Mouse (Mus musculus): Measurements from ENCODE around the gene Cfap99. TPM values are rescaled to one million over a fixed set of nuclear protein-coding genes. Genes with fewer than 3 reads are reported as not detected.

Cfap99 gene
- polyA plus RNA-seq (2015; fragmentation: Nextera tagmentation; extraction: Ambion mirVana) = not detected in 2 replicates

DNA sequence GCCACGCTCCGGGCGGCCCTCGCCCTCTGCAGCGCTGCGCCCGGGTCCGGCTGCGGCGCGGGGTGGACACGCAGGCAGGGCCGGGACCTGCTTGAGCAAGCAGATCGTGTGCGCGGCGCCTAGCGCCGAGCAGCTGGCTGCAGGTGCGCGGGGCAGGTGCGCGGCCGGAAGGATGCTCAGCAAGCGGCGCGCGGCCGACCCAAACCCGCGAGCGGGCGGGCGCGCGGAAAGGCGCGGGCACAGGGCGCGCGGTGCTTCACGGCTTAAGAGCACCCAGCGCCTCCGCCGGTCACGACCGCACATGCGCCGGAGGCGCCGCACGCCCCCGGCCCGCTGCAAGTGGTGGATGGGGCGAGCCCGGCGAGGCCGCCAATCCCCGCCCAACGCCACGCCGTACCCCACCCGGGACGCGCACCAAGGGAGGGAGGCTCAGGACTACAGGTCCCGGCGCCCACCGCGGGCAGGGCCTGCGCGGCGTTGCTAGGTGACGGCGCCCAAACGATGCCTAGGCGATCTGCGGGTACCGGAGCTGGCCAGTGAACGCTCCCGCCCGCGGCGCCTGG is at the start of gene Cfap99, which contains the start of gene Zfyve28:
TSS of gene Cfap99 (plus strand) at position 447 of the 563 bp plus-strand sequence.
TSS of gene Zfyve28 (minus strand) at position 296 of the 563 bp plus-strand sequence.
- Histone ChIP-seq H3K4me3 (replicated peaks) (peak within 1 kb of the TSS; percentile 58), H3K27ac (no peak within 1 kb of the TSS), H3K4me1 (replicated peaks) (peaks cover 22% of the 10 kb centered on the region), H3K9me3 (no peaks in the 10 kb centered on the region), H3K4me2 (replicated peaks) (peak within 1 kb of the TSS; percentile 99), H3K36me3 (no peaks in the 10 kb centered on the region), H3K9ac (peak within 1 kb of the TSS; percentile 26), H3K27me3 (replicated peaks) (peaks cover 46% of the 10 kb centered on the region)
- peak; percentile 94 for ATAC-seq
- under 1% methylated on average over 82 of the region's 83 CpGs for WGBS

DNA sequence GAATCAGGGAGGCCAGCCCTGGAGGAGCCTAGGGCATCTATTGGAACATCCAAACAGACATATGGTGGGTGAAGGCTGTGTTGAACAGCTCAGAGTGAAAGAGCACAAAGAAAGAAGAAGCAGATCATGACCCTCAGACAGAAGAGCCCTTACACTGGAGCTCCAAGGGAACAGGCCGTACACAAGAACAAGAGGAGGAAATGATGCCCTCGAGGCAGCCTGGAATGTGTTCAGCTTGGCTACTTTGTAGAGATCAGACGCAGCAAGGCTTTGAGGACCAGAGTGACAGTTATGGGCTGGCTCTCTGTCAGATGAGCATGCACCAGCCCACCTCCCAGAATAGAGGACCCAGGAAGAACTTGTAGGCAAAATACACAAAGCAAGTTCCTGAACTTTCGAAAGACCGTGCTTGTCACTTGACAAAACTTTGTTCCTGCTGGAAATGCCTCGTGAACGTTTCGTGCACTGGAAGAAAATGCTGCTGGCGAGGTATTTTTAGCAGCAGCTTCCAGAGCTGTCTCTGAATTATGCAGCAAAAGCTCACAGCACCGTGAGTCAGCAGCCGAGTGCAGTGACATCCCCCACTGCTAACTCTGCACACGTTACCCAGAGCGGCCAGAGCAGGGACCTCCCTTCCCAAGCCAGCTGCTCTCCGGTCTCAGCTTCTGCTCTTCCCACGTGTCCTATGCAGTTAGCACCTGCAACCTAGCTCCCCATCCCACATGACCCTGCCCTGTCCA is 46.0 kb upstream of the Cfap99 start:
- WGBS = 20% methylated on average over 15 of the region's 15 CpGs
- Histone ChIP-seq H3K36me3 (no peaks in the 10 kb centered on the region), H3K27me3 (replicated peaks) (no peaks in the 10 kb centered on the region), H3K4me3 (replicated peaks) (no peak overlapping the region), H3K9me3 (no peaks in the 10 kb centered on the region), H3K9ac (no peak overlapping the region), H3K27ac (no peak overlapping the region), H3K4me1 (replicated peaks) (no peaks in the 10 kb centered on the region; the same call in 1 of the 2 replicates), H3K4me2 (replicated peaks) (peak overlapping the region; percentile 19; the same call in 1 of the 2 replicates)
- ATAC-seq = peak; percentile 53; the same call in 1 of the 2 replicates

DNA sequence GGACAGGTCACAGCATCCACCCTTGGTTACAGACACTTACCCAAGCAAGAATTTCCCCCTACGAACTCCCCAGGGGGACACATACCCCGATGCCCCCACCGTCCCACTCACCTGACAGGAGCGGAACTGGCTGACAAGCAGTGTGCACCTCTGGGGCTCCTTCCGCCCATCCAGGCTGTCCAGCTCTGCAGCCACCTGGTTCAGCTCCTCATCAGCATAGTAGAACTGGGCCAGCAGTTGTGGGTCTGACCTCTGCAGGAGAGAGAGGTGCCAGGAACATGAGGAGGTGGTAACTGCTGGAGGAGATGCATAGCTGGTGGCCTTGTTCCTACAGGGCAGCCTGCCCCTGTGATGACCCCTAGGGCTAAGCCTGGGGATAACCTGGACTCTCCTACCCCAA is 45.3 kb upstream of the Cfap99 start:
- Histone ChIP-seq H3K4me2 (replicated peaks) (no peak overlapping the region), H3K27ac (no peak overlapping the region), H3K4me1 (replicated peaks) (no peaks in the 10 kb centered on the region; the same call in 1 of the 2 replicates), H3K36me3 (no peaks in the 10 kb centered on the region), H3K9ac (no peak overlapping the region), H3K27me3 (replicated peaks) (no peaks in the 10 kb centered on the region), H3K4me3 (replicated peaks) (no peak overlapping the region), H3K9me3 (no peaks in the 10 kb centered on the region)
- ATAC-seq = no peak
- 86% methylated on average over 5 of the region's 5 CpGs for WGBS

DNA sequence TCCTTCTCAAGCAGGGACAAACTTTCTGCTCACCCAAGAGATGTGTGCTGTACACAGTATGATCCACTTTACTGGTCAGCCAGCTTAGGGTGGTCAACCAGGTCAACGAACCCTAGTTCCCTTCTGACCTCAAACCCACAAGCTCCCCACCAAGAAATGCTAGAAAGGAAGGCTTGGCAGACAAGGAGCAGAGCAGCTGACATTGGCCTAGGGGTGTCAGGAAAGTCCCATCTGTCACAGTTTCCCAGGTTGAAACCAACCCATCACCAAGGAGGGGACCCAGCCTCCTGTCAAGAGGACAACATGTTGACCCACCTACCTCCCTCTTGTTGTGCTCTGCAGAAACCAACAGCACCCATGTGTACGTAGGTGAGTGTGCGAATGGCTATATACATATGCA is 42.0 kb upstream of the Cfap99 start:
- H3K27ac ChIP-seq = no peak overlapping the region
- no peaks in the 10 kb centered on the region for H3K27me3 ChIP-seq (replicated peaks)
- H3K9ac ChIP-seq = no peak overlapping the region
- no peak for ATAC-seq
- 96% methylated on average over 3 of the region's 3 CpGs for WGBS
- H3K4me1 ChIP-seq (replicated peaks) = no peaks in the 10 kb centered on the region; the same call in none of the 2 replicates
- no peaks in the 10 kb centered on the region for H3K36me3 ChIP-seq
- H3K4me3 ChIP-seq (replicated peaks) = no peak overlapping the region
- no peaks in the 10 kb centered on the region for H3K9me3 ChIP-seq
- H3K4me2 ChIP-seq (replicated peaks) = no peak overlapping the region

DNA sequence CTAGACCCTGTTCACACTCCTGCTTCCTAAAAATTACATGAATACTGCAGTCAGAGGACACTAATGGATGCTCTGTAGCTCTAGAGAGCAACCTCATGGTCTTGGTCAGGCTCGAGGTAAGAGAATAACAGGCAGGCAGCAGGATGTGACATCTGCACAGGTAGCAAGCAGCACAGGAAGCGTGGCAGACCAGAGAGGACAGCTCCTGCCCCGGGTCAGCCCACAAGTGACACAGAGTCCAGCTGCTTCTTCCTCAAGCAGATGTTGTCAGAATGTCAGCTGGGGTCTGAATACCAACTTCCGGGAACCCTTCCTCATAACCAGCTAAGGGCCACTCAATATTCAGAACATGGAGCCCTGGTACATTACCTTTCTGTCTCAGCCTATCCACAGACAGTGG is 39.3 kb upstream of the Cfap99 start:
- 82% methylated on average over 4 of the region's 4 CpGs for WGBS
- Histone ChIP-seq H3K4me2 (replicated peaks) (no peak overlapping the region), H3K9ac (no peak overlapping the region), H3K36me3 (no peaks in the 10 kb centered on the region), H3K4me3 (replicated peaks) (no peak overlapping the region), H3K27ac (no peak overlapping the region), H3K27me3 (replicated peaks) (no peaks in the 10 kb centered on the region), H3K9me3 (no peaks in the 10 kb centered on the region), H3K4me1 (replicated peaks) (peaks cover 12% of the 10 kb centered on the region)
- no peak for ATAC-seq

DNA sequence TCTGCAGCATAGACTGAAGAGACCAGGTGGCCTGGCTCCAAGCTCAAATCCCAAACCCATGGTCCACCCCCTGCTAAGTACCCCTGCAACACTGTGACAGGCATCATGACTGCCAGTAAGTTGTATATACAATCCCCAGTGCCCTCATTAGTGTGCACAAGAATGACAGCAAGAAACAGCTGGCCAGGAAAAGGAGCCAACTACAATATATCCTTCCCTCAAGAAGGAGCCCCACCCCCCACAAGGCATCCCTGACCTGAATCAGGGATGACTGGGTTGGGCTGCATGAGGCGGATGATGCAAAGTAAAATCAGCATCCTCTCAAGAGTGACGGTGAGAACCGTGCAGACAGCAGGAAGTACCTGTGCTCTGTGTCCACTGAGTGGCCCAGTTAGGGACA is 38.3 kb upstream of the Cfap99 start:
- peaks cover 12% of the 10 kb centered on the region for H3K4me1 ChIP-seq (replicated peaks)
- H3K9ac ChIP-seq = no peak overlapping the region
- H3K4me3 ChIP-seq (replicated peaks) = no peak overlapping the region
- ATAC-seq = no peak
- H3K4me2 ChIP-seq (replicated peaks) = no peak overlapping the region
- H3K9me3 ChIP-seq = no peaks in the 10 kb centered on the region
- 65% methylated on average over 3 of the region's 3 CpGs for WGBS
- no peak overlapping the region for H3K27ac ChIP-seq
- H3K27me3 ChIP-seq (replicated peaks) = no peaks in the 10 kb centered on the region
- no peaks in the 10 kb centered on the region for H3K36me3 ChIP-seq

DNA sequence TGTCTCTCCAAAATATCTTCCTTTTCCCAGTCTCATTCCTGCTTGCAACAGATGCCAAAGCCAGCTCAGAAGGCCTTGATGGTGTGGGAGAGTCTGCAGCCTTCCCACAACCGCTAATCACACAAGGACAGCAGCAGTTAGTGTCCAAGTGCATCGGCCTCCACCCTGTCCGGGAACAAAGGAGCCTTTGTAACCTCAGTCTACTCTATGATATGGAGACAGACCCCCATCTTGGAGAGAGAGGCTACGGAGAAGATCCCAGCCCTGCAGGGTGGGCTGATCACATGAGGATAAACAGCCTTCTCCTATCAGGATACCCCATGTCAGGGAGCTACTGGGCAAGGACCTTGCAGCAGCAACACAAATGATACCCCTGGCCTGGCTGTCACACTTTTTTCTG is 36.6 kb upstream of the Cfap99 start:
- Histone ChIP-seq H3K4me2 (replicated peaks) (no peak overlapping the region), H3K9me3 (no peaks in the 10 kb centered on the region), H3K27me3 (replicated peaks) (no peaks in the 10 kb centered on the region), H3K36me3 (no peaks in the 10 kb centered on the region), H3K4me3 (replicated peaks) (no peak overlapping the region), H3K27ac (no peak overlapping the region), H3K4me1 (replicated peaks) (peaks cover 12% of the 10 kb centered on the region), H3K9ac (no peak overlapping the region)
- 0 out of 2 replicates have a peak, but pooled peaks have one; percentile 12 for ATAC-seq
- 27% methylated on average over 4 of the region's 4 CpGs for WGBS

DNA sequence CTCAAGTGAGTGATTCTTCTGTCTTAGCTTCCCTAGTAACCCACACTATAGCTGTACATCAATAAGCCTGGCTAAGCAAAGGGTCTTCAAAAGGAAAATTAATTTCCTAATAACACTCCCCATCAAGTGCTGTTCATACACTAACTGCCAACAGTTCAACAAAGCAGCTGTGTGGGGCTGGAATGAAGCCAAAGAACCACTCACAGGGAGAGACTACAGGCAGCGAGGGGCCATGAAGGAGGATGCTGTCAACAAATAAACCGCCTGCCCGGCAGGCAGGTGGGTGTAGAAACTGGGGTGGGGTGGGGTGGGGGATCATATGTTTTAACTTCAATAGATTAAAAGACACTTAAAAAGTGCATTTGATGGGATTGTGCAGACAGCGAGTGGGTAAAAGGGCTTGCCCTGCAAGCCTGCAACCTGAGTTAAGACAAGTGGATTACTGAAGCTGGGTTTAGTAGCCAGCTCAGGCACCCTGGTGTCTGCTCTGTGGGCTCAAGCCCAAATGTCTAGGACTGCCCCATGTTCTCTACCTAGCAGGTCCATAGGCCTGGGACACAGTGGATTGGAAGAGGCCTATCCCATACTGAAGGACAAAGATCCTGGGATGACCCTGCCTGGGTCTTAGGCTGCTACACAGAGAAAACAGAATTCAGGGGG is 36.0 kb upstream of the Cfap99 start:
- Histone ChIP-seq H3K27ac (no peak overlapping the region), H3K4me3 (replicated peaks) (no peak overlapping the region), H3K9me3 (no peaks in the 10 kb centered on the region), H3K9ac (no peak overlapping the region), H3K4me1 (replicated peaks) (peaks cover 12% of the 10 kb centered on the region), H3K4me2 (replicated peaks) (no peak overlapping the region), H3K27me3 (replicated peaks) (no peaks in the 10 kb centered on the region), H3K36me3 (no peaks in the 10 kb centered on the region)
- 0 out of 2 replicates have a peak, but pooled peaks have one; percentile 62 for ATAC-seq
- 17% methylated on average over 4 of the region's 4 CpGs for whole genome bisulfite sequencing

DNA sequence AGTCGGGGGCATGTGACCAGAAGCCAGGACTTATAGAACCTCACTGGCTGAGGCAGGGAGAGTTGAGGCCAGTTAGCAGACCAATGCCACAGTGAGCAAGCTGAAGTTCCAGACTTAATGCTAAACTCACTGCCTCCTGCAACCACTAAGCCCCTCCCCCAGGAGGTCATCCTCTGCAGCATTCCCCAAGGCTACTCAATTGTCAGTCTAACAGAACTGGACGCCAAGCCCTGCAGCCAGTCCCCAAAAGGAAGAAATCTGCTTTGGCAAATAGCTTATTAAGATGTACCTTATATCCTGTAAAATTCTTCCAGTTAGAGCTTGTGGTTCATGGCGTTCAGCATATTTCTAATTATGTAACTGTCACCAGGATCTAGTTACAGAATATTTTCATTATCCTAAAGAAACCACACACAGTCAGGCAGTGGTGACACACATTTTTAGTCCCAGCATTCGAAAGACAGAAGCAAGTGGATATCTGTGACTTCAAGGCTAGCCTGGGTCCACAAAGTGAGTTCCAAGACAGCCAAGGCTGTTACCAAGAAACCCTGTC is 35.4 kb upstream of the Cfap99 start:
- Histone ChIP-seq H3K4me3 (replicated peaks) (no peak overlapping the region), H3K27ac (no peak overlapping the region), H3K4me1 (replicated peaks) (peaks cover 12% of the 10 kb centered on the region), H3K27me3 (replicated peaks) (no peaks in the 10 kb centered on the region), H3K36me3 (no peaks in the 10 kb centered on the region), H3K4me2 (replicated peaks) (no peak overlapping the region), H3K9me3 (no peaks in the 10 kb centered on the region), H3K9ac (no peak overlapping the region)
- no peak for ATAC-seq
- 50% methylated on average over 4 of the region's 4 CpGs for WGBS

DNA sequence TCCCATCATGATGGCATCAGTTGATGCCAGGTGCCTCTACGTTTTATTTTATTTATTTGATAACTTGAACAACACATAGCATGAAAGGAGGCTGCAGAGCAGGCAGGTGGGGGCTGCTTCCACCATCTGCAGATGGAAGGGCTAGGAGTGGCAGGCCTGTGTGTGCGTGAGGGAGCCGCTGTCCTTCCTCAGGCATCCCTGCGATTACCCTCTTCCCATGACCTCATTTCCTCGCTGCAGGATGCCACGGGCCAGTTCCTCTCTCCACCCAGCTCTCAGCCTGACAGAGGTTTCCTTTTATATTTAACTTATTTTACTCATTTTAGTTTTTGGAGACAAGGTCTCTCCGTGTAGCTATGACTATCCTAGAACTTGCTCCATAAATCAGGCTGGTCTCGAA is 34.1 kb upstream of the Cfap99 start:
- H3K9ac ChIP-seq = no peak overlapping the region
- peaks cover 12% of the 10 kb centered on the region for H3K4me1 ChIP-seq (replicated peaks)
- H3K9me3 ChIP-seq = no peaks in the 10 kb centered on the region
- no peak overlapping the region for H3K4me3 ChIP-seq (replicated peaks)
- H3K36me3 ChIP-seq = no peaks in the 10 kb centered on the region
- no peaks in the 10 kb centered on the region for H3K27me3 ChIP-seq (replicated peaks)
- H3K27ac ChIP-seq = no peak overlapping the region
- no peak for ATAC-seq
- H3K4me2 ChIP-seq (replicated peaks) = no peak overlapping the region
- 57% methylated on average over 8 of the region's 8 CpGs for WGBS

DNA sequence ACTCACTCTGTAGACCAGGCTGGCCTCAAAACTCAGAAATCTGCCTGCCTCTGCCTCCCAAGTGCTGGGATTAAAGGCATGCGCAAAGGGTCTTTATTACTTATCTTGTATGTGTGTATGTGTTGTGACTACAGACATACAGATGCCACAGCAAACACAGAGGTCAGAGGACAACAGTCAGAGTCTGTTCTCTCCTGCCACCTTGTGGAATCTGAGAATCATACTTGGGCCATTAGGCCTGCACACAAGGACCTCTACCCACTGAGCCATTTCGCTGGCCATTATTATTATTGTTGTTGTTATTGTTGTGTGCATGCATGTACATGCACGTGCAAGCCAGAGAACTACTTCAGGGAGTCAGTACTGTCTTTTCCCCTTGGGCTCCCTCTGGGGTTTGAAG is 33.2 kb upstream of the Cfap99 start:
- H3K9ac ChIP-seq = no peak overlapping the region
- no peak for ATAC-seq
- H3K27ac ChIP-seq = no peak overlapping the region
- H3K36me3 ChIP-seq = no peaks in the 10 kb centered on the region
- no peaks in the 10 kb centered on the region for H3K27me3 ChIP-seq (replicated peaks)
- H3K4me1 ChIP-seq (replicated peaks) = peaks cover 12% of the 10 kb centered on the region
- 77% methylated on average over 3 of the region's 3 CpGs for WGBS
- no peaks in the 10 kb centered on the region for H3K9me3 ChIP-seq
- H3K4me2 ChIP-seq (replicated peaks) = no peak overlapping the region
- H3K4me3 ChIP-seq (replicated peaks) = no peak overlapping the region

DNA sequence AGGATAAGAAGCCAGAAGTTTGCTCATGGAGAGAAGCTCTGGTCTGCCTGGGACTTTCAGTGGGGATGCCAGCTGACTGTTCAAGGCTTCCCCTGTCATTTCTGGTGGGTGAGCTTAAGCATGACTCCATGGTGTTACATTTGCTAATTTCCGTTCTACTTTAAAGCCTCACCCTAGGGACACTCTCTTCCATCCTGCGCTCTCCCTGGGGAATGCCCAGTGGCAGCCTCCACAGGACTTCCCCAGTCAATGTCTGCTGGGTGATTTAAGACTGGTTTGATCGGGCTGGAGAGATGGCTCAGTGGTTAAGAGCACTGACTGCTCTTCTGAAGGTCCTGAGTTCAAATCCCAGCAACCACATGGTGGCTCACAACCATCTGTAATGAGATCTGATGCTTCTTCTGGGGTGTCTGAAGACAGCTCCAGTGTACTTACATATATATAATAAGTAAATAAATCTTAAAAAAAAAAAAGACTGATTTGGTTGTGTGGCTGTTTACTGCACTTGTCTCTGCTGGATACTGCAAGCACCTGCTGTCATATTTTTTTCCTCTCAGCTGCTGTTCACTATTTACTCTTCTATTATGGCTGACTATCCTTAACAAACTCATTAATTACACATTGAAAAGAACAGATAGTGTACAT is 29.1 kb upstream of the Cfap99 start:
- Histone ChIP-seq H3K9me3 (no peaks in the 10 kb centered on the region), H3K27ac (no peak overlapping the region), H3K36me3 (no peaks in the 10 kb centered on the region), H3K27me3 (replicated peaks) (no peaks in the 10 kb centered on the region), H3K9ac (no peak overlapping the region), H3K4me2 (replicated peaks) (no peak overlapping the region), H3K4me3 (replicated peaks) (no peak overlapping the region), H3K4me1 (replicated peaks) (no peaks in the 10 kb centered on the region)
- 71% methylated on average over 3 of the region's 3 CpGs for WGBS
- ATAC-seq = no peak
